Mouse (Mus musculus) kidney, adult 2 months (tissue): Measurements from ENCODE around the gene Cxcl14. TPM values are rescaled to one million over a fixed set of nuclear protein-coding genes. Genes with fewer than 3 reads are reported as not detected.

Experiments used
- DNase-seq: peaks from one replicate; pipeline ENCODE4 v3.0.0; 2021
- H3K27ac ChIP-seq: fragments of 200-500 bp; 2 replicates; pipeline ENCODE4 v1.5.1; 2012; ENCODE audit warnings: low read depth, low read length, control low read depth, inconsistent platforms; ENCODE audit not compliant: insufficient read depth
- H3K27me3 ChIP-seq: fragments of 200-500 bp; replicated peaks from 2 replicates; pipeline ENCODE4 v1.6.1; 2012; ENCODE audit warnings: mild to moderate bottlenecking, moderate library complexity, low read length, inconsistent platforms; ENCODE audit not compliant: control insufficient read depth, insufficient read depth
- H3K36me3 ChIP-seq: fragments of 200-500 bp; 2 replicates; pipeline ENCODE4 v1.6.1; 2012; ENCODE audit warnings: mild to moderate bottlenecking, moderate library complexity, low read length, inconsistent platforms; ENCODE audit not compliant: control insufficient read depth, insufficient read depth
- H3K4me1 ChIP-seq: fragments of 200-500 bp; 2 replicates; pipeline ENCODE4 v1.6.1; 2011; ENCODE audit warnings: low read length; ENCODE audit not compliant: control insufficient read depth, insufficient read depth
- H3K4me3 ChIP-seq: fragments of 200-500 bp; 2 replicates; pipeline ENCODE4 v1.5.1; 2011; ENCODE audit warnings: mild to moderate bottlenecking, low read depth, low read length, control low read depth; ENCODE audit not compliant: insufficient read depth
- CTCF ChIP-seq: fragments of 200-500 bp; conservative IDR thresholded peaks from 2 replicates; pipeline ENCODE4 v1.5.1; 2011; ENCODE audit warnings: low read depth, mild to moderate bottlenecking, control low read depth, low read length, moderate library complexity, mixed read lengths; ENCODE audit not compliant: insufficient read depth, insufficient read length
- POLR2A ChIP-seq: fragments of 200-500 bp; IDR thresholded peaks from one replicate; pipeline ENCODE4 v1.6.1; 2011; ENCODE audit warnings: low read depth, low read length, control low read depth
- WGBS: fragments of 180-500 bp; shearing (Covaris S2); methylation state at CpG from one replicate; pipeline ENCODE4 v1.1.7; 2018; 5-methylcytosine and 5-hydroxymethylcytosine counted together
- polyA plus RNA-seq: library from polyadenylated mRNA; depleted of rRNA; stranded (reverse); fragments of >200 nt; gene quantifications from 2 replicates; pipeline ENCODE4 v1.2.3, GENCODE M21; 2012; rRNA removed

The Cxcl14 gene
- 50.5 and 57.2 TPM in 2 replicates for polyA plus RNA-seq

- no peaks in the 10 kb centered on the region; the same call in 1 of the 2 replicates for H3K4me1 ChIP-seq
- H3K36me3 ChIP-seq, result no peaks in the 10 kb centered on the region
- no peak within 1 kb of the TSS for H3K27ac ChIP-seq
- WGBS, result 1% methylated on average over 74 of the region's 76 CpGs
- H3K4me3 ChIP-seq, result peak within 1 kb of the TSS; percentile 37
- DNase-seq, result peak; percentile 55
- no peak for TF ChIP-seq POLR2A
- TF ChIP-seq CTCF, result no peak
- H3K27me3 ChIP-seq, result no peaks in the 10 kb centered on the region
These were observed at the start of gene Cxcl14 for GRCm38 (mm10) chr13:56295943-56296658. Gene Cxcl14 (minus strand): TSS chr13:56296551.

GRCm38 (mm10) chr13:56344355-56344754 lies 48.0 kb upstream of the Cxcl14 start:
- no peak overlapping the region for H3K27ac ChIP-seq
- DNase-seq, result no peak

DNA sequence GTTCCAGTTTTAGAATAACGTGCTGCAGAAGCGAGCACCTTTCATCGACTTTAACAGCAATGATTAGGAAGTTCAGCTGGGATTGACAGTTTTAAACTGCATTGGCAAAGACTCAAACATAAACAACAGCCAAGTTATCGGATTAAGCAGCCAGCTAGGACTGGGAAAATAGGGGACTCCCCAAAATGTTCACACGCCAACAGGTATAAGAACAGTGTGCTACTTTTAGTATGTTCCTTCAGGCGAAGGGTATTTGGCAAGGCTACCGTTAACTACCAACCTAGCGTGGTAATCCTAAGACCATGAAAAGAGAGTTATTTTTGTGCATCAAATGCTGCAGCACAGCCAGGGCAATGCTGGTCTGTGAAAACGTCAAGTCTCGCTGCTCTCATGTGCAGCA lies 46.1 kb upstream of the Cxcl14 start:
- TF ChIP-seq CTCF, result no peak
- TF ChIP-seq POLR2A, result no peak
- Histone ChIP-seq H3K36me3 (no peaks in the 10 kb centered on the region), H3K4me1 (no peaks in the 10 kb centered on the region), H3K27me3 (no peaks in the 10 kb centered on the region), H3K4me3 (no peak overlapping the region), H3K27ac (no peak overlapping the region)
- no peak for DNase-seq
- WGBS, result 77% methylated on average over 10 of the region's 10 CpGs

More at GRCm38 (mm10) chr13:56344355-56344754, 48.0 kb upstream of the Cxcl14 start:
- H3K27me3 ChIP-seq, result no peaks in the 10 kb centered on the region
- 67% methylated on average over 12 of the region's 12 CpGs for WGBS
- H3K4me3 ChIP-seq, result no peak overlapping the region
- H3K4me1 ChIP-seq, result no peaks in the 10 kb centered on the region
- TF ChIP-seq CTCF (no peak), POLR2A (no peak)
- H3K36me3 ChIP-seq, result no peaks in the 10 kb centered on the region

GRCm38 (mm10) chr13:56340513-56340912 lies 44.2 kb upstream of the Cxcl14 start:
- Histone ChIP-seq H3K27ac (no peak overlapping the region), H3K36me3 (no peaks in the 10 kb centered on the region), H3K4me1 (no peaks in the 10 kb centered on the region), H3K4me3 (no peak overlapping the region), H3K27me3 (no peaks in the 10 kb centered on the region)
- TF ChIP-seq POLR2A (no peak), CTCF (no peak)
- WGBS, result 79% methylated on average over 13 of the region's 13 CpGs
- DNase-seq, result no peak

DNA sequence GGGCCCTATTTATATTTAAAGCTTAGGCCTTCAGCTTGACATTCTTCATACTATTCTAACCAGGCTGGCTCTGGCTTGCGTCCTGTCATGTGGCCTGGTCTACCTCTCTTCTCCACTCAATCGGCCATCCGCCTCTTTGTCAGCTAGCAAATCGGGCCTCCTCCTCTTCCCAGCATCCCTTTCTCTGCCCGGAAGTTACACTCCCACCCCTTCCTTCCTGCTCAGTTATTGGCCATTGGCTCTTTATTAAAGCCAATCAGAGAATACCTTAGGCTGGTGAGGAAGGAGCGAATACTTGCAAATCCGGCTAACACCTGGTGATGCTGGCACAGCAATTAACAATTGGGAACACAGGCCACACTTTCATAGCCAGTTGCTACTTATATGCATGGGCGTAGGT lies 43.5 kb upstream of the Cxcl14 start:
- Histone ChIP-seq H3K27me3 (no peaks in the 10 kb centered on the region), H3K4me3 (no peak overlapping the region), H3K36me3 (no peaks in the 10 kb centered on the region), H3K4me1 (no peaks in the 10 kb centered on the region), H3K27ac (no peak overlapping the region)
- WGBS, result 91% methylated on average over 8 of the region's 8 CpGs
- DNase-seq, result no peak
- TF ChIP-seq CTCF (no peak), POLR2A (no peak)

DNA sequence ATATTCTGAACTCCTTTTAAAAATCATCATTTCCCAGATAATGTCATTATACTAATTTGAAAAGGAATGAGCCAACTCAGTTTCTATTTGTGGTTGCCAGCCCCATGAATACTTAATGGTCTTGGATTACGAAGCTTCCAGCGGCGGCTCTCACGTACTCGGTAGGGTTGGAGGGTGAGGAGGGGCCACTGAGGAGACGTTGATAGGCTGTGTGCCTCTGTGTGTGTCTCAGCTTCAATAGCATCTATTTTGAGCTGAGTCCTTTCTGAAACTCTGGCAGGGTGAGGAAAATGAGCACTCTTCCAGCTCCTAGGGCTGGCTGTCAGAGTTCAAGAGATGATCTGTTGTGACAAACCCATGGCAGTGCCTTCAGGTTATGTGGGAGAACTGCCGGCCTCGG lies 40.6 kb upstream of the Cxcl14 start:
- H3K4me3 ChIP-seq, result no peak overlapping the region
- H3K36me3 ChIP-seq, result no peaks in the 10 kb centered on the region
- H3K4me1 ChIP-seq, result no peaks in the 10 kb centered on the region
- DNase-seq, result no peak
- no peak for TF ChIP-seq CTCF
- TF ChIP-seq POLR2A, result no peak
- H3K27me3 ChIP-seq, result no peaks in the 10 kb centered on the region
- no peak overlapping the region for H3K27ac ChIP-seq
- WGBS, result 36% methylated on average over 8 of the region's 8 CpGs

- no peak overlapping the region for H3K27ac ChIP-seq
- TF ChIP-seq POLR2A (no peak), CTCF (no peak)
- no peak for DNase-seq
- no peaks in the 10 kb centered on the region for H3K27me3 ChIP-seq
- no peak overlapping the region for H3K4me3 ChIP-seq
- WGBS, result 71% methylated on average over 10 of the region's 10 CpGs
- H3K4me1 ChIP-seq, result no peaks in the 10 kb centered on the region
- no peaks in the 10 kb centered on the region for H3K36me3 ChIP-seq
These were observed 38.7 kb upstream of the Cxcl14 start for GRCm38 (mm10) chr13:56334802-56335690.
